Mouse (Mus musculus) neural tube, embryonic 14.5 days (tissue): Measurements from ENCODE around the gene Rusc2. TPM values are rescaled to one million over a fixed set of nuclear protein-coding genes. Genes with fewer than 3 reads are reported as not detected.
A peak's percentile ranks its signal among the peaks of the same experiment; 100 is the strongest.

Source experiments
- ATAC-seq: fragments of 200-750 bp; cut with Nextera tagmentation; 2 replicates; pipeline ENCODE4 v1.8.0; 2017; ENCODE audit warnings: low read depth, mild to moderate bottlenecking, moderate TSS enrichment, moderate library complexity
- H3K27ac ChIP-seq: fragments of 300-500 bp; sonication (generic); 2 replicates; pipeline ENCODE4 v1.5.1; 2014; ENCODE audit warnings: low read depth, mild to moderate bottlenecking, control low read depth, low read length, moderate library complexity, mixed read lengths
- H3K27me3 ChIP-seq: fragments of 300-500 bp; sonication (generic); 2 replicates; pipeline ENCODE4 v1.6.1; 2014; ENCODE audit warnings: low read length; ENCODE audit not compliant: control insufficient read depth, insufficient read depth
- H3K36me3 ChIP-seq: fragments of 300-500 bp; sonication (generic); 2 replicates; pipeline ENCODE4 v1.6.1; 2014; ENCODE audit warnings: low read length, mixed read lengths; ENCODE audit not compliant: control insufficient read depth, insufficient read depth
- H3K4me1 ChIP-seq: fragments of 300-500 bp; sonication (generic); 2 replicates; pipeline ENCODE4 v1.6.1; 2014; ENCODE audit warnings: low read length; ENCODE audit not compliant: control insufficient read depth, insufficient read depth
- H3K4me2 ChIP-seq: fragments of 300-500 bp; sonication (generic); 2 replicates; pipeline ENCODE4 v1.6.1; 2014; ENCODE audit warnings: mild to moderate bottlenecking, low read depth, low read length, control low read depth
- H3K4me3 ChIP-seq: fragments of 300-500 bp; sonication (generic); 2 replicates; pipeline ENCODE4 v1.5.1; 2014; ENCODE audit warnings: low read depth, low read length, control low read depth, mixed read lengths
- H3K9ac ChIP-seq: fragments of 300-500 bp; sonication (generic); replicated peaks from 2 replicates; pipeline ENCODE4 v1.6.1; 2014; ENCODE audit warnings: low read depth, mild to moderate bottlenecking, control low read depth, low read length, mixed read lengths
- H3K9me3 ChIP-seq: fragments of 300-500 bp; sonication (generic); 2 replicates; pipeline ENCODE4 v1.6.1; 2016; ENCODE audit warnings: low read length; ENCODE audit not compliant: control insufficient read depth
- WGBS: fragments of 180-500 bp; shearing (Covaris S2); extraction: QIAGEN DNeasy Blood & Tissue Kit; methylation state at CpG from one replicate; pipeline ENCODE4 v1.1.7; 2014; 5-methylcytosine and 5-hydroxymethylcytosine counted together
- polyA plus RNA-seq: library from polyadenylated mRNA; unstranded; fragments of >200 nt; fragmentation: Nextera tagmentation; extraction: Ambion mirVana; gene quantifications from 2 replicates; pipeline ENCODE4 v1.2.1, GENCODE M21; 2014

The Rusc2 gene
- polyA plus RNA-seq, 1 experiment from 2014 or later: 75.4 TPM

DNA sequence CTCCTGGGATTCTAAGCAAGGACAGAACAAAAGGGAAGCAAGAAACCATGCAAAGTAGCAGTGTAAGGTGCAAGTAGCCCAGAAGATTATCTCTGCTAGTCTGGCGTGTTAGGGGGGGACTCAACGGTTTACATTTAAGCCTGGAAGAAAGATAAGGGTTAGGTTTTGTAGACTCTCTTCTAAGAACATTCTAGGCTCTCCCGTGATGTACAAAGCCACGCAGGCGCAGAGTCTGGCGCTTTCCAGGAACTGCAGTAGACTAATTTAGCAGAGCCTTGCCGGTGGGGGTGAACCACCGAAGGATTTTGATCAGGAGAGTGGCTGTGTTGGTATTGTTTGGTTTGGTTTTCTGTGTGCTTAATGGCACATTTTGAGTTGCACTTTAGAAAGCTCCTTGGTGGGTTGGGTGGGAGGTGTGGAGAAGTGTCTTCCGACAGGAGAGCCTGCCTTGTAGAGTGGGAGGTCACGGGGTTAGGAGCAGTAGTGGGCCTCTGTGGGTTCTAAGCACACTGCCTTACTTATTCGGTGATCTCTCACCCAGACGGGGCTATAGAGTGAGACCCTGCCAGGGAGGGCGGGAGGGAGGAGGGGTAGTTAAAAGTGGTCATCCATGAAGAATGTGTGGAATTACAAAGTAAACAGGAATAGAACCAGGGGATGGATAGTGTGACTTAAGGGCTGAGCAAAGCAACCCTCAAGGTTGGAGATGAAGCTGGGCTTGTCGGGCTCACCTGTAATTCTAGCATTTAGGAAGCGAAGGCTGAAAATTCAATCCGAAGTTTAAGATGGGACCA is 35.7 kb downstream of the Rusc2 start:
- no peak overlapping the region for H3K27ac ChIP-seq
- H3K9ac ChIP-seq: no peak overlapping the region
- peaks cover 41% of the 10 kb centered on the region for H3K36me3 ChIP-seq
- H3K27me3 ChIP-seq: no peaks in the 10 kb centered on the region
- no peak overlapping the region for H3K4me2 ChIP-seq
- ATAC-seq: no peak
- no peaks in the 10 kb centered on the region for H3K9me3 ChIP-seq
- WGBS: 79% methylated on average over 16 of the region's 16 CpGs
- H3K4me1 ChIP-seq: no peaks in the 10 kb centered on the region
- H3K4me3 ChIP-seq: no peak overlapping the region

DNA sequence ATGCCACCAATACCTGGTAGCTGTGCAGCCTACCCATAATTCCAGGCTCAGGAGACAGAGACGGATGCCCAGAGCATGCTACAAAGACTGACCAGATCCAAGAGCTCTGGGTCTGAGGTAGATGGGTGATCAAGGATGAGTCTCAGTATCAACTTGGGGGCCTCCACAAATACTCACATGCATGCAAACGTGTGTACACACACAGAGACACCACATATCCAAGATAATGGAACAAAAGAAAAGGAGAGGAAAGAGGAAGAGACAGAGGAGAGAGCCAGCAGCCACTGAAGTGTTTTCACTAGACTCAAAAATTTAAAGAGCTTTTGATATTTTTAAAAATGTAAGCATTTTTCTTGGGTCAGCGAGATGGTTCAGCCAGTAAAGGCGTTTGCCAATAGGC is 36.7 kb downstream of the Rusc2 start:
- no peak overlapping the region for H3K9ac ChIP-seq
- no peak overlapping the region for H3K27ac ChIP-seq
- no peaks in the 10 kb centered on the region for H3K4me1 ChIP-seq
- 79% methylated on average over 4 of the region's 4 CpGs for WGBS
- no peak overlapping the region for H3K4me3 ChIP-seq
- peaks cover 51% of the 10 kb centered on the region for H3K36me3 ChIP-seq
- H3K9me3 ChIP-seq: no peaks in the 10 kb centered on the region
- H3K27me3 ChIP-seq: no peaks in the 10 kb centered on the region
- no peak for ATAC-seq
- no peak overlapping the region for H3K4me2 ChIP-seq

DNA sequence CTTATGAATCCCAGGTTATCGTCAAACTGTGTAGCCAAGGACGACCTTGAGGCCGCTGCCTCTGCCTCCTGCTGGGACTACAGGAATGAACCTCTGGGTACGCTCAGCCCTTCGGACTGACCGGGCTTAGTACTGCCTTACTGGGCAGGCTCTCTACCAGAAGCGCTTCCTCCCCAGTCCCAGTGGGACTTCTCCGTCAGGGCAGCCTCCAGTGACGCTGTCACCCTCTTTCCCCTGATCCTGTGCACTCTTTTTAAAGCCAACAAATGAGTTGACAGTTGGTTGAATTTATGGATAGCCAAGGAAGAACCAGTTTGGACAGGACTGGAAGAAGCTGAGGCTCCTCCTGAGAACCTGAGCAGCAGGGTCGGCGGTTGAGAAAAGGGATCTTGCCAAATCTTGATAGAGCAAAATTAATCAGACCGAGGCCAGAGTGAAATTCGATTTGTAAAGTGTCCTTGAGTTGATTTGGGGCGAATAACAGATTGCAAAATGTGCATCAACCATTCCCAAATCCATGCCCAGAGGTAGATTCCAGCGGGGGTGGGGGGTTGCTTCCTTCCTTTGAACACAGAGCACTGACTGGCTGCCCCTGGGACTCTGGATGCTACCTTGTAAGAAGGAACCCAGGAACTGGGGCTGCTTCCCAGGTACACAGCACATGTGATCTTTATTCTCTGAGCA is 37.3 kb downstream of the Rusc2 start:
- Histone ChIP-seq H3K9ac (no peak overlapping the region), H3K4me1 (no peaks in the 10 kb centered on the region), H3K36me3 (peaks cover 55% of the 10 kb centered on the region), H3K4me3 (no peak overlapping the region), H3K27ac (no peak overlapping the region), H3K9me3 (no peaks in the 10 kb centered on the region), H3K27me3 (no peaks in the 10 kb centered on the region), H3K4me2 (no peak overlapping the region)
- ATAC-seq: no peak
- 65% methylated on average over 15 of the region's 15 CpGs for WGBS

DNA sequence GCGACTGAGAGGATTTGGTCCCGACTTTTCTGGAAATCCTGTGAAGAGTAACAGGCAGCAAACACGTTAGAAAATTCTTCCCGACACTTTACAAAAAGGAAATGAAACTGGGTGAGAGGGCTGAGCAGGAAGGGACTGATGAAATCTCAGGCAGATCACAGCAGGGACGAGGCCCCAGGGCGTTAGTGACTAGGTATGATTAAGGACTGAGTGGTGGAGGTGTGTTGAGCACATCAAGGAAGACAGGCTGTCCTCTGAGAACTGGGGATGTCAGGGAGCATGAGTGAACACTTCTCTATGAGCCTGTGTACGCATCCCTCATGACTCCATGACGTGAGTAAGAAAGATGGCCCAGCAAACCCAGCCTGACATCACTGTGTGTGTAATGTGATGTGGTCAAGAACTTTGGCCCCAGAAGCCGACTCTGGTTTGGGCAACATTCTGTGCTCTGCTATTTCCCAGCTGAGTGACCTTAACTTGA is 38.1 kb downstream of the Rusc2 start:
- no peak overlapping the region for H3K4me3 ChIP-seq
- no peaks in the 10 kb centered on the region for H3K4me1 ChIP-seq
- no peak overlapping the region for H3K4me2 ChIP-seq
- no peak overlapping the region for H3K9ac ChIP-seq
- H3K27me3 ChIP-seq: no peaks in the 10 kb centered on the region
- peaks cover 62% of the 10 kb centered on the region for H3K36me3 ChIP-seq
- WGBS: 72% methylated on average over 9 of the region's 9 CpGs
- H3K9me3 ChIP-seq: no peaks in the 10 kb centered on the region
- H3K27ac ChIP-seq: no peak overlapping the region
- ATAC-seq: no peak

DNA sequence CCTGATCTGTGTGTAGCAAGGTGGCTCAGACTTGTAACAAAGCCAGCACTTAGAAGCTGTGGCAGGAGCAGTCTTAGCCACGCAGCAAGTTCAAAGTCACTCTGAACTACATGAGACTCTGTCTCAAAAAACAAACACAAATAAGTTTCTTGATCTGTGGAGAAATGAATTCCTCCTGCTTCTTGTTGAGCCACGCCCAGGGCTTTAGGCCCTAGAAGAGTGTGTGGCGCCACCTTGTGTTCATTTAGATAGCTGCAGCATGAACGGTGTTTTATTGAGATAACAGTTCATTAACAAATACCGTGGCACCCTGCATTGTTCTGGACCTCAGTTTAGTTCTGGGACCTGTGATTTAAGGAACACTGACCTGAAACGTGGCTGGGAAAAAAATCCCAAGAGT is 38.5 kb downstream of the Rusc2 start:
- no peaks in the 10 kb centered on the region for H3K27me3 ChIP-seq
- no peaks in the 10 kb centered on the region for H3K9me3 ChIP-seq
- 6% methylated on average over 6 of the region's 6 CpGs for WGBS
- H3K27ac ChIP-seq: no peak overlapping the region
- no peak overlapping the region for H3K4me2 ChIP-seq
- H3K36me3 ChIP-seq: peaks cover 62% of the 10 kb centered on the region
- no peak overlapping the region for H3K4me3 ChIP-seq
- no peak overlapping the region for H3K9ac ChIP-seq
- H3K4me1 ChIP-seq: no peaks in the 10 kb centered on the region
- peak; percentile 47; the same call in 1 of the 2 replicates for ATAC-seq

DNA sequence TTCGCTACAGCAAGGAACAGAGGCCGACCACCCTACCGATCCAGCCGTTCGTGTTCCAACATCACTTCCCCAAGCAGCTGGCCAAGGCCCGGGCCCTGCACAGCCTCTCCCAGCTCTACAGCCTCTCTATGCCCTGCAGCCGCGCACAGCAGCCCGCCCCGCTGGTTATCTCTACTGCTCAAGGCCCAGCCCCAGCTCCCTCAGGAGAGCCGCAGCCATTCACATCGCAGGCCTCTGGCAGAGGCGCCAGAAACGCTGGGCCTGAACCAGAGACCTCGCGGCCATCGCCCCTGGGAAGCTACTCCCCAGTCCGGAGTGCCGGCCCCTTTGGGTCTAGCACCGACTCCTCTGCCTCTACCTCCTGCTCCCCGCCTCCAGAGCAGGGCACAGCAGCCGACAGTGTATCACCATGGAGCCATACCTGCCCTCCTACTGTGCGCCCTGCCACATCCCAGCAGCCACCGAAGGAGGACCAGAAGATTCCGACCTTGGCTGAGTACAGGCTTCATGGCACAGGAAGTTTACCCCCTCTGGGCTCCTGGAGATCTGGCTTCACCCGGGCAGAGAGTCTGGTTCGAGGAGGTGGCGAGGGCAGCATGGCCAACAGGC is 40.0 kb downstream of the Rusc2 start:
- no peaks in the 10 kb centered on the region for H3K4me1 ChIP-seq
- no peak for ATAC-seq
- H3K9ac ChIP-seq: no peak overlapping the region
- no peaks in the 10 kb centered on the region for H3K27me3 ChIP-seq
- no peak overlapping the region for H3K27ac ChIP-seq
- 77% methylated on average over 27 of the region's 28 CpGs for WGBS
- peaks cover 63% of the 10 kb centered on the region for H3K36me3 ChIP-seq
- no peak overlapping the region for H3K4me3 ChIP-seq
- no peaks in the 10 kb centered on the region for H3K9me3 ChIP-seq
- H3K4me2 ChIP-seq: no peak overlapping the region

DNA sequence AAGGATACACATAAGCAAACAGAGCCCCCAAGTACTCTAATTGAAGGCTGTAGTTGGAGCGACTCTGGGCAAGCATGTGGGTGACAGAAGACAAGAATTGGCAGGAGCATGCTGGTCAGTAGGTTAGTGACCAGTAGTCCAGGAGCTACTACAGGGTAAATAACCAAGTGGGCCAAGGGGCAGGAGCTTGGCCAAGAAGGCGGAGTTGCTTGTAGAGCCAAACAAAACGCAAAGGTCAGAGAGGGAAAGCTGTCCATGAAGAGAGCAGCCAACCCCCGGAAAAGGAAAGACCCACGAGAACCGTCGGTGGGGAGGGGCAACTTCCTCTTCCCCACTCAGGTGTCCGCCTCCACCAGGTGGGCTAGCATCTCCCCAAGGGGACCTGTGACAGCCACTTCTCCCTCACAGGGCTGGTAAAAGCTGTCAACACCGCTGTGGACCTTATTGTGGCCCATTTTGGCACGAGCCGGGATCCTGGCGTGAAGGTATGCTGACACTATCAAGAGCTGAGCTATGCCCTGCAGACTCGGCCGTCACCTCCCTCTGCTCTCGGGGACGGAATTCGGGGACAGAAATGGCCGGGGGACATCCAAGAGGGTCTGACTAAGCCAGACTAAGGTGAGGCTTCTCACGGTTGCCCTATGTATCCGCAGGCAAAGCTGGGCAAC is 41.6 kb downstream of the Rusc2 start:
- H3K9ac ChIP-seq: no peak overlapping the region
- peaks cover 2% of the 10 kb centered on the region; the same call in 1 of the 2 replicates for H3K4me1 ChIP-seq
- H3K4me3 ChIP-seq: no peak overlapping the region
- H3K4me2 ChIP-seq: no peak overlapping the region
- WGBS: 93% methylated on average over 20 of the region's 20 CpGs
- H3K27ac ChIP-seq: no peak overlapping the region
- H3K36me3 ChIP-seq: peaks cover 55% of the 10 kb centered on the region
- H3K9me3 ChIP-seq: no peaks in the 10 kb centered on the region
- no peak for ATAC-seq
- no peaks in the 10 kb centered on the region for H3K27me3 ChIP-seq

DNA sequence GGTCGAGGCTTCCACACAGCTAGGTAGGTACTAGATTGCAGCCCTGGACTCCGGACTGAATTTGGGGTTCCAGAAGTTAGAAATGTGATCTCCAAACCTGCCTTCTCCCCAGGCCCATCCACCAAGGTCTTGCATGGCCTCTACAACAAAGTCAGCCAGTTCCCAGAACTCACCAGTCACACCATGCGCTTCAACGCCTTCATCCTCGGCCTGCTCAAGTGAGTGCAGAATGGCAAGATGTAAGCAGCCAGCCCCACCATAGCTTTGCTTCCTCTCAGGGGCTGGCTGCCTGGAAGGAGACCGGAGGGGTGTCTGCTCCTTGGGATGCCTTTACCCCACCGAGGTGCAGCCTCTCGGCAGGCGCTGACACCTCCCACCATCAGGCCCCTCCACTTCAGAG is 42.3 kb downstream of the Rusc2 start:
- Histone ChIP-seq H3K9me3 (no peaks in the 10 kb centered on the region), H3K27ac (no peak overlapping the region), H3K4me2 (no peak overlapping the region), H3K9ac (no peak overlapping the region), H3K27me3 (no peaks in the 10 kb centered on the region), H3K36me3 (peaks cover 54% of the 10 kb centered on the region), H3K4me1 (peaks cover 5% of the 10 kb centered on the region; the same call in 1 of the 2 replicates), H3K4me3 (no peak overlapping the region)
- WGBS: 85% methylated on average over 9 of the region's 9 CpGs
- ATAC-seq: no peak
